Mouse (Mus musculus): ENCODE data around the gene Dhx37.

Gene Dhx37

GRCm38 (mm10) chr5:125433793-125434337 is at the start of gene Dhx37:
Dhx37 (minus strand) TSS chr5:125434121.
- DNase-seq (ENCODE audit: extremely low spot score) = peak; percentile 91

- no peak for DNase-seq (ENCODE audit: extremely low spot score)
Observed at GRCm38 (mm10) chr5:125482474-125482873, 48.6 kb upstream of the Dhx37 start.

GRCm38 (mm10) chr5:125480434-125481231 is 46.7 kb upstream of the Dhx37 start:
- DNase-seq (ENCODE audit: extremely low spot score) = no peak

GRCm38 (mm10) chr5:125479376-125479775 is 45.5 kb upstream of the Dhx37 start:
- DNase-seq (ENCODE audit: extremely low spot score) = no peak

- DNase-seq (ENCODE audit: extremely low spot score) = no peak
Observed at GRCm38 (mm10) chr5:125478037-125478436, 44.1 kb upstream of the Dhx37 start.

GRCm38 (mm10) chr5:125477533-125477932 is 43.6 kb upstream of the Dhx37 start:
- no peak for DNase-seq (ENCODE audit: extremely low spot score)

- no peak for DNase-seq (ENCODE audit: extremely low spot score)
Observed at GRCm38 (mm10) chr5:125476799-125477198, 42.9 kb upstream of the Dhx37 start.

- no peak for DNase-seq (ENCODE audit: extremely low spot score)
Observed at GRCm38 (mm10) chr5:125476286-125476625, 42.3 kb upstream of the Dhx37 start.

GRCm38 (mm10) chr5:125475601-125476285 is 41.8 kb upstream of the Dhx37 start, which contains the start of gene Aacs:
Aacs (plus strand) TSS chr5:125475814.
- peak; percentile 98 for DNase-seq (ENCODE audit: extremely low spot score)

GRCm38 (mm10) chr5:125475030-125475429 is 41.1 kb upstream of the Dhx37 start:
- no peak for DNase-seq (ENCODE audit: extremely low spot score)

- DNase-seq (ENCODE audit: extremely low spot score) = no peak
Observed at GRCm38 (mm10) chr5:125472796-125473475, 39.0 kb upstream of the Dhx37 start.

GRCm38 (mm10) chr5:125470713-125471112 is 36.8 kb upstream of the Dhx37 start:
- DNase-seq (ENCODE audit: extremely low spot score) = no peak

- DNase-seq (ENCODE audit: extremely low spot score) = no peak
Observed at GRCm38 (mm10) chr5:125467261-125467660, 33.3 kb upstream of the Dhx37 start.

GRCm38 (mm10) chr5:125466483-125466882 is 32.6 kb upstream of the Dhx37 start:
- DNase-seq (ENCODE audit: extremely low spot score) = no peak

GRCm38 (mm10) chr5:125465701-125466106 is 31.8 kb upstream of the Dhx37 start:
- peak; percentile 96 for DNase-seq (ENCODE audit: extremely low spot score)

- no peak for DNase-seq (ENCODE audit: extremely low spot score)
Observed at GRCm38 (mm10) chr5:125465192-125465591, 31.3 kb upstream of the Dhx37 start.

GRCm38 (mm10) chr5:125461868-125462445 is 28.0 kb upstream of the Dhx37 start:
- no peak for DNase-seq (ENCODE audit: extremely low spot score)

- no peak for DNase-seq (ENCODE audit: extremely low spot score)
Observed at GRCm38 (mm10) chr5:125460574-125460973, 26.7 kb upstream of the Dhx37 start.

- no peak for DNase-seq (ENCODE audit: extremely low spot score)
Observed at GRCm38 (mm10) chr5:125457538-125457937, 23.6 kb upstream of the Dhx37 start.

- DNase-seq (ENCODE audit: extremely low spot score) = no peak
Observed at GRCm38 (mm10) chr5:125456100-125456499, 22.2 kb upstream of the Dhx37 start.

- DNase-seq (ENCODE audit: extremely low spot score) = no peak
Observed at GRCm38 (mm10) chr5:125452573-125452972, 18.7 kb upstream of the Dhx37 start.

- DNase-seq (ENCODE audit: extremely low spot score) = no peak
Observed at GRCm38 (mm10) chr5:125449306-125449705, 15.4 kb upstream of the Dhx37 start.

Measured in embryo, embryonic 9.5 days (tissue).